Mouse (Mus musculus) adrenal gland, adult 18-20 months (tissue): ENCODE results near the gene Lrrc10. TPM values are rescaled to one million over a fixed set of nuclear protein-coding genes. Genes with fewer than 3 reads are reported as not detected.
A peak's percentile ranks its signal among the peaks of the same experiment; 100 is the strongest.
"Not testable (repeated sequence)": the region's sequence is repeated elsewhere in the genome, so short reads cannot be mapped to it uniquely, and the experiment has no call there.

ENCODE experiments used
- DNase-seq, 2 experiments: peaks; one replicate each; pipeline ENCODE4 v3.0.0; 2021 to 2022; ENCODE audit warnings: low spot score in 2 of 2
- total RNA-seq, 2 experiments: library from RNA; stranded (reverse); gene quantifications; 1 replicate in 1 of 2; 2 replicates in 1 of 2; pipeline ENCODE4 v1.2.3; 2021

The Lrrc10 gene
- total RNA-seq, 2 experiments from 2014 or later: not detected

DNA sequence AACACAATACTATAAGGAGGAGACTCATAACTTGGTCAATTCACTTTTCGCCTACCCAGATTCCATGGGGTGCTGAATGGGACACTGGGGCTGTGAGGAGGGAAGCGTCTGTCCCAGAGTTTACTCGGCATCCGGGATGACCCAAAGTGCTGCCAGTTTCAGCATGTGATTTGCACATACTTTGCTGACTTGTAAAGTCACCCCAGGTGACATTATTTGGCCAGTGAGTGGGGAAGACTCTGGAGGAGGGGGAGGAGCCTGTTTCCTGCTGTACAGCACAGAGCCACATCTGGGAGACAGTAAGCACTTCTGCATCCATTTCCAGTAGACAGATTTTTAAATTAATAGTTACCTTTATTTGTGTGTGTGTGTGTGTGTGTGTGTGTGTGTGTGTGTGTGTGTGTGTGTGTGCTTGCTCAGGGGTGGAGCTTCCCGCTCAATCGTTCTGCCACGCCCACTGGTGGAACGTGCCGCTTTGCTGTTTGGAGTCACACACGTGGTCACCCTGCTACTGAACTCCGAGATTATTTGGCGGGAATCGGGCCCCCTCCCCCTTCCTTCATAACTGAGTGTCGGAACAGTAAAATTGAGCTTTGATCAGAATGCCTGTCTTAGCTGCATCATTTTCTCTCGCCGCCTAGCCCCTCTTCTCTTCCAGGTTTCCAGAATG, 1.5 kb upstream of the Lrrc10 start:
- DNase-seq: not testable (repeated sequence)

DNA sequence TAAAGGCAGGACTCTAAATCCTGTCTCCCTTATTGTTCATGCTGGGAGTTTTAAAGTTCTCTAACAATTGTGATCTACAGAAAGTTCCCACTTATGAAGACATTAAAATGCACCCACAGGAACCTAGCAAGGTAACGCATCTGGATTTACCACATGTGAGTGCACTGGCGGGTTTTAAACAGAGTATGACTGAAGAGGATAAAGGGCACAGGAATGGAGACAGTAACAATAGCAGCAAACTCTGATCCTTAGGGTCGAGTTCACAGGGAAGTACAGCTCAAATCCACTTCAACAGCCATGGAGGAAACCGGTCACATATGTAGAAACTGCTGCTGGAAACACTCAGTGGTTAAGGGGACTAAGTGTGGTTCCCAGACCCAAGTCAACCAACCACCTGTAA, 4.1 kb downstream of the Lrrc10 start:
- no peak for DNase-seq

GRCm38 (mm10) chr10:117049961-117050597, 4.9 kb downstream of the Lrrc10 start:
- no peak for DNase-seq

GRCm38 (mm10) chr10:117055668-117056067, 10.5 kb downstream of the Lrrc10 start:
- no peak for DNase-seq

DNA sequence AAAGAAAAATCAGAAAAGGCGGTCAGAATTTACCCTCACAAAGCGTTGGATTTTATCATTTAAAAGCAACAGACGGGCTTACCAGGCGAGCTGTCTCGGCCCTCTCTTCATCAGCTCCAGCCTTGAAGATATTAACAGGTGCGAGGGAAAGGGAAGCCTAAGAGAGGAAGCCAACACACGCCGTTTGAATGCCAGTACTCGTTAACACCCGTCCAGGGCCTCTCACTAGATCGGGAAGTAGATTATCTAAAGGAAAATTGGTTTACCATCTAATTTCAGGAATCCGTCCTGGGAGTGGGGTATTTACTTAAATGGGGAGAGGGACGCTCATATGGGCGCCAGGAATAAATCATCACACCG, 17.7 kb downstream of the Lrrc10 start:
- no peak for DNase-seq

- peak; percentile 84 to 86 for DNase-seq
Measured at GRCm38 (mm10) chr10:117063254-117064021, 18.3 kb downstream of the Lrrc10 start, which contains the start of gene Cct2. Cct2 (minus strand) TSS chr10:117063814.

- no peak for DNase-seq
Measured at GRCm38 (mm10) chr10:117064076-117064475, 18.9 kb downstream of the Lrrc10 start.

DNA sequence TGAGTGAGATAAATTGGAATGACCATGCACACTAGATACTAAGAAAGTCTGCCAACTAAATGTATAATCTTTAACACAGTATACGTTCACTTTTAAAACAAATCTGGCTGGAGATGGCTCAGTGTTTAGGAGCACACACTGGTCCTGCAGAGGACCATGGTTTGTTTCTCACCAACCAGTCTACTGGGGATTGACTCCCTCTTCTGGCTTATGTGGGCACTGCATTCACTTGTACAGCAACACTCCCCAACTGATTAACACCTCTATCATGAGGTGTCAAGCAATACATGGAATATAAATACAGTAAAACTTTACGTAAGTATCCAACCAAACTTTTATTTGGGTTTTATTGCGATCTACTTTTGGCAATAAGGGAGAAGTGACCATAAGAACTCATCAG, 24.0 kb downstream of the Lrrc10 start:
- DNase-seq: no peak

DNA sequence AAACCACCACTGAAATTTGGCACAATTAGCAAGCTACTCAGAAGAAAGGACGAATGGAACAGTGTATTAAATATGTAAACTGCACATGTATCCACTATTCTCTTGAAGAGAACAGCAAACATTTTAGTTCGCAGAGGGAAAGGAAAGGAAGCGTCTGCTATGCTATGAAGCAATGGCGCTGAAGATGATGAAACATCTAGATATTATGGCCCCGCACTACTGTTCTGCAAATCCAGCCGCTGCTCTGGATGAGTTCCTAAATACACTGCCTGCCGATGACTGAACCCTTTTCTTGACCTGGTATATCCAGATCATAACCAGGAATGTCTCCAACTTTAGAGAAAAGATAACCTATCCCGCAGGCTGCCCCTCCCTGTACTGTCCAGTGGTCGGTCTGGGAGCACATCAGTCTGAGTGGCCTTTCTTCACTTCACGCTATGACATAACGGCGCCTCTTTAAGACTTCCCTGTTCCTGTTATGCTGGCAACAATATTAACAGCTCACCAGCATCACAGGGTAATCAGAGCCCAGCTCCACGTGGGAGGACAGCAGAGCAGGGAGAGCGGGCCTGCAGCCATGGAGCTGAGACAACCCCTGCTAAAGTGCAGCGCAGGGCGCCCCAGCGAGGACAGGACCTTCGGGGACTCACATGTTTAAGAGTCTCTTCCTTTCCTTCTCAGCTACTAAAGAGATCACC, 27.2 kb downstream of the Lrrc10 start:
- DNase-seq: no peak

- DNase-seq: no peak
Measured at GRCm38 (mm10) chr10:117073176-117073575, 28.0 kb downstream of the Lrrc10 start.

DNA sequence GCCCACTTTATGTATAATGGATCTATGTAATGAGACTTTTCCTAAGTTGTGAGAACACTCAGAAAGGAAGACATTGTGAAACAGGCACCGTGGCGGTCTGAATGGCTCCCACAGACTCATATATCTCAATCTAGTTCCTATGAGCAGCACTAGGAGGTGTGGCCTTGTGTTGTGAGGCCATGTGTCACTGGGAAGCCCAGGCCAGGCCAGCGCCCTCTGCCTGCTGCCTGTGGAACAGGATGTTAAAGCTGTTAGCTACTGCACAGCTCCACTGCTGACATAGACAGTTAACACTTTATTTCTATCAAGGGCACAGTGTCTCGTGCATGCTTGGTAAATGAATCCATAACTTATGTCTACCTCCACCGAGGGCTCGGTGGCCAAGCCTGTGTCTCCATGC, 33.1 kb downstream of the Lrrc10 start:
- no peak for DNase-seq

DNA sequence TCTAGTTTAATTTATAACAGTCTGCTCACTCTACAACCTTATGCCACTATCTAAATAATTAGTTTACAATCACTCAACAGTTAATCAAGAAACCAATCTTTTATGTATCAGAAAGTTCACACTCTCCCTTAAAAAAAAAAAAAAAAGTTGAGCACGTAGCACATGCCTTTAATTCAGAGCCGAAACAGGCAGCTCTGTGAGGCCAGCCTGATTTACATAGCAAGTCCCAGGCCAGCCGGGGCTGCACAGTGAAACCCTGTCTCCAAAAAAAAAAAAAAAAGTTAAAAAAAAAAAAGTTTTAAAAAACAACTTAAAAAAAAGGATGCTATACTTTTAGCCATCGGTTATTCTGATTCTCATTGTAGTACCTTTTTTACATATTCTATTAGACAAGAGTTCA, 36.2 kb downstream of the Lrrc10 start:
- no peak for DNase-seq

GRCm38 (mm10) chr10:117081914-117082359, 36.8 kb downstream of the Lrrc10 start:
- no peak for DNase-seq

- DNase-seq: no peak
Measured at GRCm38 (mm10) chr10:117089628-117090027, 44.5 kb downstream of the Lrrc10 start.

DNA sequence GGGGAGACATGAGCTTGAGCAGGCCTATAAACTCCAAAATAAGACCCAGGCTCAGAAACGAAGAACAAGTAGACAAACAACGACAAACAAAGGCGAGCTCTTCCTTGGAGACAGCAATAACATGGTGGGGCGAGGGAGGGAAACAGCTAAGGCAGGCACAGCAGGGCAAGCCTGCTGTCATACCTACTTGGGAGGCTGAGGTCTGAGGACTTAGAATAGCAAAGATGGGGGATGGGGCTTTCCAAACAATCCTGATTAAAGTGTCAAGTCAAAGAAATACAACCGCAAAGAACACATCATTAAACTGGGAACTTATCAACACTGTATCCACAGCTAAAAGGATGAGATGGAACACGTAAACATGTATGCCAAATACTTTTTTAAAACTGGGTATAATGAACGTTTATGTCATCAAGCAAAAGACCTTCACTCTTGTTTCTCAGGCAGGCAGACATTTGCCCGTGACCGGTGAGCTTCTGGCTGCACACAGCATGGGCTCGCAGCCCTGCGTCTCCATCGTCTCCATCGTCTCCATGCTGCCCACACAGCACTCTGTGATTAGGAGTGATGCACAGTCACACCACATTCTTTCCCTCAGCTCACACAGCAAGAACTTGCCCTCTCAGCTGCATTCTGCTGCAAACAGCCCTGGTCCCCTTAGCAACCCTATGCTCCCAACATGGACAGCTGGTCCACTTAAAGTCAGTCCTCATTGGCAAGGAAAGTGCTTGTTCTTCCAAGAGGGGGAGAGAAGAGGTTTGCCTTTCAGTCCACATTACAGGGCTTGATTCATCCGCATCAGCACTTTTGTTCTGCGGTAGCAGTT, 49.6 kb downstream of the Lrrc10 start:
- DNase-seq: no peak

- no peak for DNase-seq
Measured at GRCm38 (mm10) chr10:117096096-117096495, 51.0 kb downstream of the Lrrc10 start.
